Mouse (Mus musculus) midbrain, embryonic 11.5 days (tissue): ENCODE measurements around the gene Pbx2. TPM values are rescaled to one million over a fixed set of nuclear protein-coding genes. Genes with fewer than 3 reads are reported as not detected.

Experiments used
- ATAC-seq: fragments of 200-750 bp; cut with Nextera tagmentation; 2 replicates; pipeline ENCODE4 v1.8.0; 2017; ENCODE audit warnings: moderate TSS enrichment, moderate library complexity; ENCODE audit not compliant: low FRiP score
- DNase-seq: peaks from one replicate; pipeline ENCODE4 v3.0.0; 2015; ENCODE audit warnings: low spot score; ENCODE audit errors: missing footprints
- H3K27ac ChIP-seq: fragments of 300-500 bp; sonication (generic); 2 replicates; pipeline ENCODE4 v1.5.1; 2014; ENCODE audit warnings: low read depth, low read length
- H3K27me3 ChIP-seq: fragments of 300-500 bp; sonication (generic); 2 replicates; pipeline ENCODE4 v1.6.1; 2014; ENCODE audit warnings: mild to moderate bottlenecking, low read length, moderate library complexity, mixed read lengths; ENCODE audit not compliant: control insufficient read depth, insufficient read depth
- H3K36me3 ChIP-seq: fragments of 300-500 bp; sonication (generic); 2 replicates; pipeline ENCODE4 v1.6.1; 2014; ENCODE audit warnings: mild to moderate bottlenecking, low read length, moderate library complexity, mixed read lengths; ENCODE audit not compliant: control insufficient read depth, insufficient read depth
- H3K4me1 ChIP-seq: fragments of 300-500 bp; sonication (generic); 2 replicates; pipeline ENCODE4 v1.6.1; 2014; ENCODE audit warnings: low read length; ENCODE audit not compliant: control insufficient read depth, insufficient read depth
- H3K4me2 ChIP-seq: fragments of 300-500 bp; sonication (generic); 2 replicates; pipeline ENCODE4 v1.6.1; 2014; ENCODE audit warnings: mild to moderate bottlenecking, moderate library complexity
- H3K4me3 ChIP-seq: fragments of 300-500 bp; sonication (generic); 2 replicates; pipeline ENCODE4 v1.5.1; 2014; ENCODE audit warnings: low read depth, low read length
- H3K9ac ChIP-seq: fragments of 300-500 bp; sonication (generic); 2 replicates; pipeline ENCODE4 v1.6.1; 2014; ENCODE audit warnings: low read length
- H3K9me3 ChIP-seq: fragments of 300-500 bp; sonication (generic); 2 replicates; pipeline ENCODE4 v1.6.1; 2016; ENCODE audit warnings: low read length; ENCODE audit not compliant: control insufficient read depth
- WGBS: fragments of 180-500 bp; shearing (Covaris S2); extraction: QIAGEN DNeasy Blood & Tissue Kit; methylation state at CpG from one replicate; pipeline ENCODE4 v1.1.7; 2014; 5-methylcytosine and 5-hydroxymethylcytosine counted together
- polyA plus RNA-seq: library from polyadenylated mRNA; unstranded; fragments of >200 nt; fragmentation: Nextera tagmentation; extraction: Ambion mirVana; gene quantifications from 2 replicates; pipeline ENCODE4 v1.2.1, GENCODE M21; 2014

The Pbx2 gene
- polyA plus RNA-seq, 1 experiment from 2014 or later = 20.1 TPM

- no peaks in the 10 kb centered on the region for H3K27me3 ChIP-seq
- 16% methylated on average over 32 of the region's 32 CpGs for WGBS
- H3K4me3 ChIP-seq = peak overlapping the region; percentile 45
- H3K4me2 ChIP-seq = peak overlapping the region; percentile 90
- no peaks in the 10 kb centered on the region; the same call in 1 of the 2 replicates for H3K36me3 ChIP-seq
- peaks cover 39% of the 10 kb centered on the region for H3K4me1 ChIP-seq
- peak overlapping the region; percentile 79 for H3K9ac ChIP-seq
- H3K9me3 ChIP-seq = no peaks in the 10 kb centered on the region
- H3K27ac ChIP-seq = peak overlapping the region; percentile 99
- ATAC-seq (peak; percentile 34), DNase-seq (peak; percentile 96)
Measured at GRCm38 (mm10) chr17:34585877-34586771, 4.9 kb upstream of the Pbx2 start.

GRCm38 (mm10) chr17:34586796-34587422 lies 4.2 kb upstream of the Pbx2 start:
- under 1% methylated on average over 38 of the region's 38 CpGs for WGBS
- H3K27ac ChIP-seq = peak overlapping the region; percentile 99
- no peaks in the 10 kb centered on the region; the same call in 1 of the 2 replicates for H3K36me3 ChIP-seq
- no peaks in the 10 kb centered on the region for H3K9me3 ChIP-seq
- peak overlapping the region; percentile 45 for H3K4me3 ChIP-seq
- peaks cover 45% of the 10 kb centered on the region for H3K4me1 ChIP-seq
- H3K27me3 ChIP-seq = no peaks in the 10 kb centered on the region
- H3K4me2 ChIP-seq = peak overlapping the region; percentile 90
- peak overlapping the region; percentile 79 for H3K9ac ChIP-seq
- DNase-seq (peak; percentile 99), ATAC-seq (peak; percentile 82)

- Histone ChIP-seq H3K27me3 (no peaks in the 10 kb centered on the region), H3K4me1 (peaks cover 45% of the 10 kb centered on the region), H3K9me3 (no peaks in the 10 kb centered on the region), H3K9ac (peak overlapping the region; percentile 79), H3K36me3 (no peaks in the 10 kb centered on the region; the same call in 1 of the 2 replicates), H3K4me3 (peak overlapping the region; percentile 45), H3K27ac (peak overlapping the region; percentile 99), H3K4me2 (peak overlapping the region; percentile 90)
- peak; percentile 83 for ATAC-seq
- DNase-seq = peak; percentile 100
- WGBS = under 1% methylated on average over 47 of the region's 50 CpGs
Measured at GRCm38 (mm10) chr17:34587423-34587811, 3.6 kb upstream of the Pbx2 start.

GRCm38 (mm10) chr17:34587814-34588213 lies 3.3 kb upstream of the Pbx2 start:
- peaks cover 45% of the 10 kb centered on the region for H3K4me1 ChIP-seq
- H3K27me3 ChIP-seq = no peaks in the 10 kb centered on the region
- no peaks in the 10 kb centered on the region; the same call in 1 of the 2 replicates for H3K36me3 ChIP-seq
- ATAC-seq (no peak), DNase-seq (no peak)
- no peaks in the 10 kb centered on the region for H3K9me3 ChIP-seq
- peak overlapping the region; percentile 45 for H3K4me3 ChIP-seq
- 4% methylated on average over 19 of the region's 19 CpGs for WGBS
- peak overlapping the region; percentile 90 for H3K4me2 ChIP-seq
- peak overlapping the region; percentile 99 for H3K27ac ChIP-seq
- peak overlapping the region; percentile 79 for H3K9ac ChIP-seq

GRCm38 (mm10) chr17:34588767-34589166 lies 2.3 kb upstream of the Pbx2 start:
- H3K9ac ChIP-seq = no peak overlapping the region
- no peak for DNase-seq
- H3K36me3 ChIP-seq = no peaks in the 10 kb centered on the region; the same call in 1 of the 2 replicates
- H3K4me2 ChIP-seq = no peak overlapping the region
- peaks cover 50% of the 10 kb centered on the region for H3K4me1 ChIP-seq
- H3K27ac ChIP-seq = no peak overlapping the region; the same call in 1 of the 2 replicates
- WGBS = 63% methylated on average over 3 of the region's 3 CpGs
- no peaks in the 10 kb centered on the region for H3K27me3 ChIP-seq
- H3K4me3 ChIP-seq = no peak overlapping the region
- H3K9me3 ChIP-seq = no peaks in the 10 kb centered on the region
- ATAC-seq = no peak

- H3K4me2 ChIP-seq = no peak overlapping the region
- no peaks in the 10 kb centered on the region for H3K27me3 ChIP-seq
- no peak overlapping the region for H3K9ac ChIP-seq
- no peaks in the 10 kb centered on the region for H3K9me3 ChIP-seq
- H3K4me3 ChIP-seq = no peak overlapping the region
- H3K36me3 ChIP-seq = no peaks in the 10 kb centered on the region; the same call in none of the 2 replicates
- WGBS = 49% methylated on average over 7 of the region's 7 CpGs
- DNase-seq (no peak), ATAC-seq (no peak)
- peaks cover 55% of the 10 kb centered on the region for H3K4me1 ChIP-seq
- H3K27ac ChIP-seq = peak overlapping the region; percentile 11; the same call in 1 of the 2 replicates
Measured at GRCm38 (mm10) chr17:34589206-34589605, 1.9 kb upstream of the Pbx2 start.

GRCm38 (mm10) chr17:34589681-34590101 lies 1.4 kb upstream of the Pbx2 start, which contains the start of gene Gpsm3:
Gene Gpsm3, plus strand, starts transcription at chr17:34589806.
- ATAC-seq = no peak
- peak within 1 kb of the TSS; percentile 82; the same call in 1 of the 2 replicates for H3K4me2 ChIP-seq
- no peaks in the 10 kb centered on the region for H3K27me3 ChIP-seq
- no peaks in the 10 kb centered on the region; the same call in none of the 2 replicates for H3K36me3 ChIP-seq
- H3K9me3 ChIP-seq = no peaks in the 10 kb centered on the region
- no peak within 1 kb of the TSS for H3K4me3 ChIP-seq
- peak within 1 kb of the TSS; percentile 96; the same call in 1 of the 2 replicates for H3K9ac ChIP-seq
- H3K4me1 ChIP-seq = peaks cover 59% of the 10 kb centered on the region
- WGBS = 30% methylated on average over 7 of the region's 7 CpGs
- no peak for DNase-seq
- H3K27ac ChIP-seq = peak within 1 kb of the TSS; percentile 97

GRCm38 (mm10) chr17:34590154-34590987 lies 695 bp upstream of the Pbx2 start:
- H3K9ac ChIP-seq = peak overlapping the region; percentile 96; the same call in 1 of the 2 replicates
- DNase-seq = no peak
- peaks cover 3% of the 10 kb centered on the region; the same call in 1 of the 2 replicates for H3K36me3 ChIP-seq
- H3K9me3 ChIP-seq = no peaks in the 10 kb centered on the region
- H3K27ac ChIP-seq = peak overlapping the region; percentile 97
- H3K4me2 ChIP-seq = peak overlapping the region; percentile 82; the same call in 1 of the 2 replicates
- no peak for ATAC-seq
- no peak overlapping the region for H3K4me3 ChIP-seq
- no peaks in the 10 kb centered on the region for H3K27me3 ChIP-seq
- peaks cover 65% of the 10 kb centered on the region for H3K4me1 ChIP-seq
- WGBS = 64% methylated on average over 15 of the region's 15 CpGs
